Mouse (Mus musculus): Measurements from ENCODE around the gene Nos2.

Gene Nos2

GRCm38 (mm10) chr11:78959367-78959766 lies 38.8 kb downstream of the Nos2 start:
- DNase-seq (ENCODE audit: low spot score in 2 of 2): no peak

GRCm38 (mm10) chr11:78959841-78960520 lies 39.4 kb downstream of the Nos2 start:
- no peak for DNase-seq (ENCODE audit: low spot score in 2 of 2)

- no peak for DNase-seq (ENCODE audit: low spot score in 2 of 2)
Observed at GRCm38 (mm10) chr11:78961221-78961620, 40.6 kb downstream of the Nos2 start.

- no peak for DNase-seq (ENCODE audit: low spot score in 2 of 2)
Observed at GRCm38 (mm10) chr11:78967371-78967770, 46.8 kb downstream of the Nos2 start.

GRCm38 (mm10) chr11:78968121-78968520 lies 47.5 kb downstream of the Nos2 start:
- DNase-seq (ENCODE audit: low spot score in 2 of 2): no peak

GRCm38 (mm10) chr11:78971096-78971495 lies 50.5 kb downstream of the Nos2 start:
- DNase-seq (ENCODE audit: low spot score in 2 of 2): no peak

- DNase-seq (ENCODE audit: low spot score in 2 of 2): no peak
Observed at GRCm38 (mm10) chr11:78971746-78972145, 51.2 kb downstream of the Nos2 start.

GRCm38 (mm10) chr11:78972328-78972727 lies 51.7 kb downstream of the Nos2 start:
- DNase-seq (ENCODE audit: low spot score in 2 of 2): no peak

GRCm38 (mm10) chr11:78972811-78973351 lies 52.3 kb downstream of the Nos2 start:
- no peak for DNase-seq (ENCODE audit: low spot score in 2 of 2)

GRCm38 (mm10) chr11:78973381-78974150 lies 53.0 kb downstream of the Nos2 start:
- DNase-seq (ENCODE audit: low spot score in 2 of 2): no peak

- no peak for DNase-seq (ENCODE audit: low spot score in 2 of 2)
Observed at GRCm38 (mm10) chr11:78976731-78977510, 56.3 kb downstream of the Nos2 start.

- no peak for DNase-seq (ENCODE audit: low spot score in 2 of 2)
Observed at GRCm38 (mm10) chr11:78978176-78979019, 57.8 kb downstream of the Nos2 start.

GRCm38 (mm10) chr11:78980083-78980634 lies 59.6 kb downstream of the Nos2 start:
- DNase-seq (ENCODE audit: low spot score in 2 of 2): no peak

GRCm38 (mm10) chr11:78982042-78982441 lies 61.5 kb downstream of the Nos2 start:
- no peak for DNase-seq (ENCODE audit: low spot score in 2 of 2)

- DNase-seq (ENCODE audit: low spot score in 2 of 2): no peak
Observed at GRCm38 (mm10) chr11:78982513-78983291, 62.1 kb downstream of the Nos2 start.

GRCm38 (mm10) chr11:78983539-78983938 lies 63.0 kb downstream of the Nos2 start:
- no peak for DNase-seq (ENCODE audit: low spot score in 2 of 2)

GRCm38 (mm10) chr11:78984483-78985177 lies 64.0 kb downstream of the Nos2 start, which contains the start of gene Lgals9:
Lgals9 (minus strand) TSS chr11:78984946.
- DNase-seq (ENCODE audit: low spot score in 2 of 2): no peak

GRCm38 (mm10) chr11:78985505-78985904 lies 64.9 kb downstream of the Nos2 start:
- no peak for DNase-seq (ENCODE audit: low spot score in 2 of 2)

GRCm38 (mm10) chr11:78986311-78987002 lies 65.9 kb downstream of the Nos2 start:
- no peak for DNase-seq (ENCODE audit: low spot score in 2 of 2)

Measured in right cerebral cortex, postnatal 36 days (tissue).